Mouse (Mus musculus): ENCODE results near the gene Barx1. TPM values are rescaled to one million over a fixed set of nuclear protein-coding genes. Genes with fewer than 3 reads are reported as not detected.

Gene Barx1
- 0.17 and 0.33 TPM in 2 replicates for polyA plus RNA-seq (2015; fragmentation: Nextera tagmentation; extraction: Ambion mirVana)

- Histone ChIP-seq H3K36me3 (ENCODE audit: control insufficient read depth, insufficient read depth) (no peaks in the 10 kb centered on the region), H3K4me1 (ENCODE audit: control insufficient read depth, insufficient read depth, low read length) (peaks cover 20% of the 10 kb centered on the region), H3K9ac (ENCODE audit: low read length) (0 out of 2 replicates have a peak within 1 kb of the TSS, but pooled peaks have one; percentile 3), H3K4me2 (ENCODE audit: low read depth, low read length) (peak within 1 kb of the TSS; percentile 70), H3K9me3 (replicated peaks; ENCODE audit: control insufficient read depth, low read length) (no peaks in the 10 kb centered on the region), H3K4me3 (ENCODE audit: low read length) (peak within 1 kb of the TSS; percentile 54), H3K27me3 (ENCODE audit: control insufficient read depth, insufficient read depth, low read length) (peaks cover 99% of the 10 kb centered on the region), H3K27ac (ENCODE audit: low read length) (no peak within 1 kb of the TSS)
- 0 out of 2 replicates have a peak, but pooled peaks have one; percentile 29 for ATAC-seq (replicated peaks; ENCODE audit: extremely low read depth, insufficient read depth, low FRiP score)
- WGBS: under 1% methylated on average over 59 of the region's 73 CpGs
These were observed at the start of gene Barx1 for GRCm38 (mm10) chr13:48662431-48663143. Barx1 (plus strand) TSS chr13:48662998.

GRCm38 (mm10) chr13:48614525-48614924, 48.3 kb upstream of the Barx1 start:
- Histone ChIP-seq H3K9me3 (replicated peaks; ENCODE audit: control insufficient read depth, low read length) (peaks cover 16% of the 10 kb centered on the region), H3K9ac (ENCODE audit: low read length) (no peak overlapping the region), H3K27ac (ENCODE audit: low read length) (no peak overlapping the region), H3K36me3 (ENCODE audit: control insufficient read depth, insufficient read depth) (peaks cover 2% of the 10 kb centered on the region; the same call in 1 of the 2 replicates), H3K4me3 (ENCODE audit: low read length) (no peak overlapping the region), H3K27me3 (ENCODE audit: control insufficient read depth, insufficient read depth, low read length) (no peaks in the 10 kb centered on the region), H3K4me2 (ENCODE audit: low read depth, low read length) (no peak overlapping the region), H3K4me1 (ENCODE audit: control insufficient read depth, insufficient read depth, low read length) (no peaks in the 10 kb centered on the region)
- 88% methylated on average over 2 of the region's 2 CpGs for WGBS
- no peak for ATAC-seq (replicated peaks; ENCODE audit: extremely low read depth, insufficient read depth, low FRiP score)

GRCm38 (mm10) chr13:48617774-48618173, 45.0 kb upstream of the Barx1 start:
- Histone ChIP-seq H3K9ac (ENCODE audit: low read length) (no peak overlapping the region), H3K4me2 (ENCODE audit: low read depth, low read length) (no peak overlapping the region), H3K36me3 (ENCODE audit: control insufficient read depth, insufficient read depth) (peaks cover 2% of the 10 kb centered on the region; the same call in 1 of the 2 replicates), H3K4me3 (ENCODE audit: low read length) (no peak overlapping the region), H3K9me3 (replicated peaks; ENCODE audit: control insufficient read depth, low read length) (peaks cover 16% of the 10 kb centered on the region), H3K27ac (ENCODE audit: low read length) (no peak overlapping the region), H3K4me1 (ENCODE audit: control insufficient read depth, insufficient read depth, low read length) (no peaks in the 10 kb centered on the region), H3K27me3 (ENCODE audit: control insufficient read depth, insufficient read depth, low read length) (no peaks in the 10 kb centered on the region)
- ATAC-seq (replicated peaks; ENCODE audit: extremely low read depth, insufficient read depth, low FRiP score): no peak

GRCm38 (mm10) chr13:48618890-48619289, 43.9 kb upstream of the Barx1 start:
- Histone ChIP-seq H3K4me2 (ENCODE audit: low read depth, low read length) (no peak overlapping the region), H3K9me3 (replicated peaks; ENCODE audit: control insufficient read depth, low read length) (peaks cover 16% of the 10 kb centered on the region), H3K27ac (ENCODE audit: low read length) (no peak overlapping the region), H3K4me3 (ENCODE audit: low read length) (no peak overlapping the region), H3K9ac (ENCODE audit: low read length) (no peak overlapping the region), H3K4me1 (ENCODE audit: control insufficient read depth, insufficient read depth, low read length) (no peaks in the 10 kb centered on the region), H3K36me3 (ENCODE audit: control insufficient read depth, insufficient read depth) (peaks cover 2% of the 10 kb centered on the region; the same call in 1 of the 2 replicates), H3K27me3 (ENCODE audit: control insufficient read depth, insufficient read depth, low read length) (no peaks in the 10 kb centered on the region)
- WGBS: 87% methylated on average over 4 of the region's 4 CpGs
- ATAC-seq (replicated peaks; ENCODE audit: extremely low read depth, insufficient read depth, low FRiP score): no peak

- WGBS: 2% methylated on average over 26 of the region's 26 CpGs
- Histone ChIP-seq H3K27me3 (ENCODE audit: control insufficient read depth, insufficient read depth, low read length) (no peaks in the 10 kb centered on the region), H3K36me3 (ENCODE audit: control insufficient read depth, insufficient read depth) (no peaks in the 10 kb centered on the region), H3K4me2 (ENCODE audit: low read depth, low read length) (peak overlapping the region; percentile 98), H3K4me3 (ENCODE audit: low read length) (peak overlapping the region; percentile 83), H3K4me1 (ENCODE audit: control insufficient read depth, insufficient read depth, low read length) (peaks cover 7% of the 10 kb centered on the region; the same call in 1 of the 2 replicates), H3K9ac (ENCODE audit: low read length) (peak overlapping the region; percentile 93), H3K9me3 (replicated peaks; ENCODE audit: control insufficient read depth, low read length) (no peaks in the 10 kb centered on the region), H3K27ac (ENCODE audit: low read length) (peak overlapping the region; percentile 80)
- ATAC-seq (replicated peaks; ENCODE audit: extremely low read depth, insufficient read depth, low FRiP score): peak; percentile 62
These were observed 37.8 kb upstream of the Barx1 start for GRCm38 (mm10) chr13:48624968-48625398.

GRCm38 (mm10) chr13:48625433-48626184, 37.2 kb upstream of the Barx1 start, which contains the start of gene Ptpdc1:
Ptpdc1 (minus strand) TSS chr13:48625664.
- Histone ChIP-seq H3K36me3 (ENCODE audit: control insufficient read depth, insufficient read depth) (no peaks in the 10 kb centered on the region), H3K27me3 (ENCODE audit: control insufficient read depth, insufficient read depth, low read length) (no peaks in the 10 kb centered on the region), H3K9me3 (replicated peaks; ENCODE audit: control insufficient read depth, low read length) (no peaks in the 10 kb centered on the region), H3K4me1 (ENCODE audit: control insufficient read depth, insufficient read depth, low read length) (peaks cover 7% of the 10 kb centered on the region; the same call in 1 of the 2 replicates), H3K4me2 (ENCODE audit: low read depth, low read length) (peak within 1 kb of the TSS; percentile 98), H3K27ac (ENCODE audit: low read length) (peak within 1 kb of the TSS; percentile 80), H3K9ac (ENCODE audit: low read length) (peak within 1 kb of the TSS; percentile 93), H3K4me3 (ENCODE audit: low read length) (peak within 1 kb of the TSS; percentile 83)
- whole genome bisulfite sequencing: 2% methylated on average over 76 of the region's 76 CpGs
- ATAC-seq (replicated peaks; ENCODE audit: extremely low read depth, insufficient read depth, low FRiP score): peak; percentile 100

- WGBS: 73% methylated on average over 5 of the region's 5 CpGs
- Histone ChIP-seq H3K9ac (ENCODE audit: low read length) (no peak overlapping the region), H3K4me2 (ENCODE audit: low read depth, low read length) (no peak overlapping the region), H3K36me3 (ENCODE audit: control insufficient read depth, insufficient read depth) (no peaks in the 10 kb centered on the region), H3K9me3 (replicated peaks; ENCODE audit: control insufficient read depth, low read length) (no peaks in the 10 kb centered on the region), H3K27ac (ENCODE audit: low read length) (no peak overlapping the region), H3K4me1 (ENCODE audit: control insufficient read depth, insufficient read depth, low read length) (no peaks in the 10 kb centered on the region), H3K27me3 (ENCODE audit: control insufficient read depth, insufficient read depth, low read length) (no peaks in the 10 kb centered on the region), H3K4me3 (ENCODE audit: low read length) (no peak overlapping the region)
- ATAC-seq (replicated peaks; ENCODE audit: extremely low read depth, insufficient read depth, low FRiP score): no peak
These were observed 31.1 kb upstream of the Barx1 start for GRCm38 (mm10) chr13:48631691-48632090.

GRCm38 (mm10) chr13:48637706-48638105, 25.1 kb upstream of the Barx1 start:
- H3K9ac ChIP-seq (ENCODE audit: low read length): no peak overlapping the region
- no peaks in the 10 kb centered on the region for H3K36me3 ChIP-seq (ENCODE audit: control insufficient read depth, insufficient read depth)
- H3K4me1 ChIP-seq (ENCODE audit: control insufficient read depth, insufficient read depth, low read length): no peaks in the 10 kb centered on the region
- no peaks in the 10 kb centered on the region for H3K9me3 ChIP-seq (replicated peaks; ENCODE audit: control insufficient read depth, low read length)
- ATAC-seq (replicated peaks; ENCODE audit: extremely low read depth, insufficient read depth, low FRiP score): no peak
- no peak overlapping the region for H3K4me2 ChIP-seq (ENCODE audit: low read depth, low read length)
- no peak overlapping the region for H3K4me3 ChIP-seq (ENCODE audit: low read length)
- no peak overlapping the region for H3K27ac ChIP-seq (ENCODE audit: low read length)
- WGBS: 41% methylated on average over 2 of the region's 2 CpGs
- no peaks in the 10 kb centered on the region for H3K27me3 ChIP-seq (ENCODE audit: control insufficient read depth, insufficient read depth, low read length)

- Histone ChIP-seq H3K9ac (ENCODE audit: low read length) (no peak overlapping the region), H3K27ac (ENCODE audit: low read length) (no peak overlapping the region), H3K9me3 (replicated peaks; ENCODE audit: control insufficient read depth, low read length) (no peaks in the 10 kb centered on the region), H3K4me1 (ENCODE audit: control insufficient read depth, insufficient read depth, low read length) (no peaks in the 10 kb centered on the region), H3K36me3 (ENCODE audit: control insufficient read depth, insufficient read depth) (no peaks in the 10 kb centered on the region), H3K27me3 (ENCODE audit: control insufficient read depth, insufficient read depth, low read length) (no peaks in the 10 kb centered on the region), H3K4me2 (ENCODE audit: low read depth, low read length) (no peak overlapping the region), H3K4me3 (ENCODE audit: low read length) (no peak overlapping the region)
- ATAC-seq (replicated peaks; ENCODE audit: extremely low read depth, insufficient read depth, low FRiP score): no peak
These were observed 23.2 kb upstream of the Barx1 start for GRCm38 (mm10) chr13:48639570-48639969.
